Mouse (Mus musculus) olfactory bulb, adult 2 months (tissue): Measurements from ENCODE around the gene Olig1.

Source experiments
- CTCF ChIP-seq: fragments of 200-500 bp; IDR thresholded peaks from 2 replicates; pipeline ENCODE4 v1.5.1; 2012; ENCODE audit warnings: low read depth, mild to moderate bottlenecking, low read length, moderate library complexity; ENCODE audit not compliant: insufficient read depth
- POLR2A ChIP-seq: fragments of 200-500 bp; IDR thresholded peaks from 2 replicates; pipeline ENCODE4 v1.6.1; 2012; ENCODE audit warnings: mild to moderate bottlenecking, low read depth, low read length, moderate library complexity; ENCODE audit not compliant: insufficient read depth

DNA sequence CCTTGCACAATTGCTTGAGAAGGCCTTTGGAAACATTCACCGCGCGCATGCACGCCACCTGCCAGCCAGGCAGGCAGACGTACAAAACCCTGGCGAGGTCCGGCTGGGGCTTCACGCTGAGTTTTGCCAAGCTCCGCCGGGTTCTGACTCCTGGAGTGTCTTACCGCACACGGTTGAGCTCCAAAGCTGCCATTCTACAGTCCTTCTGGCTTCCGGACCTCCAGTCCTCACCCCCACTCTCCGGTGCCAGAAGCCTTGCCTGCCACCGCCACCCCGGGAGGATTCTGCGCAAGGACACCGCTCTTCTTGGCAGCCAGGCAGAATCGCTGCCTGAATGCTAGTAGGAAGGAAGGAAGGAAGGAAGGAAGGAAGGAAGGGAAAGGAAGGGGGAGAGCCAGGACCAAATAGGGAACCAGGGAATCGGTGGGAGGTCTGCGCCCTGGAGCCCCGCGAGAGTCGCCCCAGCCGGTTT lies 47.4 kb upstream of the Olig1 start:
- TF ChIP-seq POLR2A (no peak), CTCF (no peak)
